Mouse (Mus musculus): Measurements from ENCODE around the gene Srd5a2. TPM values are rescaled to one million over a fixed set of nuclear protein-coding genes. Genes with fewer than 3 reads are reported as not detected.
"Not testable (repeated sequence)": the region's sequence is repeated elsewhere in the genome, so short reads cannot be mapped to it uniquely, and the experiment has no call there.

The Srd5a2 gene
- not detected in 2 replicates for polyA plus RNA-seq (2016; fragmentation: Nextera tagmentation; extraction: Ambion mirVana)

DNA sequence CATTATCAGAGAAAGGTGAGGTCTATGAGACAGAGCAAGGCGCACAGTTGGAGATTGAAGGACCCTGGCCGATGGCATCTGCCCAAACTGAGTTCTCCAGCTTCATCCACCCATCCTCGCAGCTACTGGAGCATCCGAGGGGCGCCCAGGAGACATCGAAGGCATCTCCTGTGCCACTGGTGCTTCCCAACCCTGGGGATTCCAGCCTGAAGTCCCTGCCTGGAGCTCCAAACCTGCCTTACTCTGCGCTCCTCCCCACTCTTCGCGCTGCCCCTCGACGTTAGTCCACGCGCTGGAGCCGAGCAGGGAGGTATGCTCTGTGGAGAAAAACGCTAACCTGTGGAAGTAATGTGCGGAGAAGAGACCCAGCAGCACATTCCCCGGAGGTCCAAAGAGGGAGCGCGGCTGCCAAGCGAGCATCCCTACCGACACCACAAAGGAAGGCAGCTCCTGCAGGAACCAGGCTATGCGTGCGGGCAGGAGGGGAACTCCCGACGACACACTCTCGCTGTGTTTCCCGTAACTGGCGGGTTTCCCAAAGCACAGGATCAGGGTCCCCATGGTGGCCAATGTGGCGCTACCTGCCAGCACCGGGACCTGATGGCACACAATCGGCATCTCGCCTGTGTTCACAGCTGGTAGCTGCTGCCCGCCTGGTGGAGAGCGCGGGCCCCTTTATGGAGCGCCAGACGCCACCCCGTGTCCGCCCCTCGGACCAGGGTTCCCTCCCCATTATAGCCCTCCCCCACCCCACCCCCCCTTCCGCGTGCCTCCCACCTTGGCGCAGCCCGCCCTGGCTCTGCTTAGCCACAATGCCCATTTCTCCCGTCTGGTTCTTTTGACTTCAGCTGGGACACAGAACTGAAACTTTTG, at the start of gene Srd5a2:
Srd5a2 (minus strand) TSS at position 707 of the 873 bp plus-strand sequence.
- WGBS: under 1% methylated on average over 45 of the region's 45 CpGs
- Histone ChIP-seq H3K36me3 (no peaks in the 10 kb centered on the region), H3K27ac (replicated peaks) (no peak within 1 kb of the TSS), H3K4me3 (peak within 1 kb of the TSS; percentile 46), H3K4me1 (peaks cover 20% of the 10 kb centered on the region), H3K27me3 (ENCODE audit: low read depth, poor library complexity, severe bottlenecking) (peaks cover 61% of the 10 kb centered on the region), H3K9me3 (replicated peaks) (no peaks in the 10 kb centered on the region)
- DNase-seq (ENCODE audit: low spot score): peak; percentile 44

DNA sequence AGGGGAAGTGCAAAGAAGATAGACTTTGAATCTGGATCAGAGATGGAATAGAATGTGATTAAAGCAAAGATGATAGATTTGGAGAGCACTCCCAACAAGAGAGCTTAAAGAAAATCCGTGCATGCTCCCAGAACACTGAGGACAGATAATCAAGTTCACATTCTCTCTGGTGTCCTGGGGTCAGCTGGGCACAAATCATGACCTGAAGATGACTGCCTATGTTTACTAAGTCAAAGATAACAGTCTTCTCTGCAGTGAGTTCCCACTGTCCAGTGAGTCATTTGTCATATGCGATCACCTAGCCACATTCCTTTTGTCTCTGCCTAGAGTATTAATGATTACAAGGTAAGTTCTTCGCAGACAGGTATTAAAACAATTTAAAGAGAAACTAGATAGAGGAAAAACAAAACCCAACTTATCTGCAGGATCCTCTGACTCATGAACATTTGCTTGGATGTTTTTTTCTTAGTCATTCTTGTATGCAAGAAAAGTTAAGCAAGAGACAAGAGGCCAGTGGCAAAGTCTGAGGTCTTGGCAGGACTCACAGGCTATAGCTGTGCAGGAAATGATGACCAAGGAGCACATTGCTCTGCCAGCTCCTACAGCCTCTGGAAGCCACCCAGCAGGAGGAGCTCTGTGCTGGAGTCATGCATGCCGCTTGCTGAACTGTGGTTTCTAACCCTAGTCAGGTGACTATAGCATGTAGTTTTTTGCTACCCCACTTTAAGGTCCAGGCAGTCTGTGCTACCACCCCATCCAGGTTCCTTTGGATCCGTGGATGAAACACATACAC, 41.4 kb upstream of the Srd5a2 start:
- no peak overlapping the region for H3K4me3 ChIP-seq
- H3K9me3 ChIP-seq (replicated peaks): peaks cover 13% of the 10 kb centered on the region; the same call in 1 of the 2 replicates
- 85% methylated on average over 5 of the region's 5 CpGs for WGBS

DNA sequence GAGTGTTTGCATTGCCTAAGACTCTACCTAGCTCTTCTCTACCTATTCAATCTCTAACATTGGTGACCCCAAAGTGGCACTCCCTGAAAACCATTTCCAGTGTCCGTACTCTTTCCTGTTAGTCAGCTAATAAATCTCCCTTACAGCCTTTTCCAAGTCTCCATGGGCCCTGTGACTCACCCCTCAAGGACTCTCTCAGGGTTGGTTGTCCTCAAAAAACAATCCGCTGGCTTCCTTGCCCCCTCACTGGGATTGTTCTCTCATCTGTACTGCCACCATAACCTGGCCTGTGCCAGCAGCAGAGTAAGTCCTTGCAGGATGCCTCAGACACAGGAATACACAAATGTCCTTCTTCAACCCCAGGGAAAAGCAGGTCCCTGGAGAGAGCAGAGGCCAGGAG, 40.3 kb upstream of the Srd5a2 start:
- no peaks in the 10 kb centered on the region for H3K36me3 ChIP-seq

More for the DNA sequence above, 41.4 kb upstream of the Srd5a2 start:
- Histone ChIP-seq H3K4me1 (no peaks in the 10 kb centered on the region), H3K36me3 (no peaks in the 10 kb centered on the region), H3K27me3 (ENCODE audit: low read depth, poor library complexity, severe bottlenecking) (no peaks in the 10 kb centered on the region), H3K27ac (replicated peaks) (no peak overlapping the region)
- no peak for DNase-seq (ENCODE audit: low spot score)

DNA sequence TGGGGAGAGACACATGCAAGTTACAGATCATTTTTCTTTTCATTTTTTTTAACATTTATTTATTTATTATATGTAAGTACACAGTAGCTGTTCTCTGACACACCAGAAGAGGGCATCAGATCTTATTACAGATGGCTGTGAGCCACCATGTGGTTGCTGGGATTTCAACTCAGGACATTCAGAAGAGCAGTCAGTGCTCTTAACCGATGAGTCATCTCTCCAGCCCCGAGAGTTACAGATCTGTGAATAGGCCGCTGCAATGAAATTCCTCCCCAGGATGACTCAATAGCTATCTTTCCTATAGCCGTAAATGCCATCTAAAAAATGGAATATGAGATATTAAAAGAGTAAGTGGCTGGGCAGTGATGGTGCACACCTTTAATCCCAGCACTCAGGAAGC, 35.7 kb upstream of the Srd5a2 start:
- no peaks in the 10 kb centered on the region for H3K27me3 ChIP-seq (ENCODE audit: low read depth, poor library complexity, severe bottlenecking)
- no peaks in the 10 kb centered on the region for H3K4me1 ChIP-seq
- no peak overlapping the region for H3K27ac ChIP-seq (replicated peaks)
- 95% methylated on average over 4 of the region's 4 CpGs for WGBS
- H3K9me3 ChIP-seq (replicated peaks): peaks cover 13% of the 10 kb centered on the region; the same call in 1 of the 2 replicates
- DNase-seq (ENCODE audit: low spot score): no peak
- H3K36me3 ChIP-seq: no peaks in the 10 kb centered on the region
- no peak overlapping the region for H3K4me3 ChIP-seq

More for the DNA sequence above, 40.3 kb upstream of the Srd5a2 start:
- no peak for DNase-seq (ENCODE audit: low spot score)
- Histone ChIP-seq H3K27ac (replicated peaks) (no peak overlapping the region), H3K9me3 (replicated peaks) (peaks cover 13% of the 10 kb centered on the region; the same call in 1 of the 2 replicates), H3K4me3 (no peak overlapping the region), H3K27me3 (ENCODE audit: low read depth, poor library complexity, severe bottlenecking) (no peaks in the 10 kb centered on the region), H3K4me1 (no peaks in the 10 kb centered on the region)
- 91% methylated on average over 2 of the region's 2 CpGs for WGBS

DNA sequence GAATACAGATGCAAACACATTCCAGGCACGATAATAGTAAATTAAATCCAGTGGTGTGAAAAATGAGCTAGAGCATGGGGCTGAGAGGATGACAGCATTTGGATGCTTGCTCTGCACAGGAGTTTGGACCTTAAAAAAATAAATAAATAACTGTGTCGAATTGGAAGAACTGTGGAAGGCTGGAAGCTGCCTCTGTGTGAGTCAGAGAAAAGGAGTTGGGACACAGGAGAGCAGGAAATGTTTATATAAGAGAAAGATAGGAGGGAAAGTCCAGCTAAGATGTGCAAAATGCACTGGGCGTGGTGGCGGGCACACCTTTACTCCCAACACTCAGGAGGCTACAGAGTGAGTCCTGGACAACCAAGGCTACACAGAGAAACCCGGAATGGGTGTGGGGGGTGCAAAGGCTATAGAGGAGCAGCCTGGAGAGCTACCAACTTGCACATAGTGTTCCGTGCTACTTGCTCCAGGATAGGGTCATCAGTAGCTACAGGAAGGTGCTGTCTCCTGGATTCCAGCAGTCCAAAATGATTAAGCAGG, 32.4 kb upstream of the Srd5a2 start:
- DNase-seq (ENCODE audit: low spot score): no peak
- WGBS: 83% methylated on average over 6 of the region's 6 CpGs
- H3K27me3 ChIP-seq (ENCODE audit: low read depth, poor library complexity, severe bottlenecking): no peaks in the 10 kb centered on the region
- no peaks in the 10 kb centered on the region for H3K36me3 ChIP-seq
- H3K9me3 ChIP-seq (replicated peaks): peaks cover 9% of the 10 kb centered on the region; the same call in 1 of the 2 replicates
- no peak overlapping the region for H3K4me3 ChIP-seq
- H3K27ac ChIP-seq (replicated peaks): no peak overlapping the region
- H3K4me1 ChIP-seq: no peaks in the 10 kb centered on the region

DNA sequence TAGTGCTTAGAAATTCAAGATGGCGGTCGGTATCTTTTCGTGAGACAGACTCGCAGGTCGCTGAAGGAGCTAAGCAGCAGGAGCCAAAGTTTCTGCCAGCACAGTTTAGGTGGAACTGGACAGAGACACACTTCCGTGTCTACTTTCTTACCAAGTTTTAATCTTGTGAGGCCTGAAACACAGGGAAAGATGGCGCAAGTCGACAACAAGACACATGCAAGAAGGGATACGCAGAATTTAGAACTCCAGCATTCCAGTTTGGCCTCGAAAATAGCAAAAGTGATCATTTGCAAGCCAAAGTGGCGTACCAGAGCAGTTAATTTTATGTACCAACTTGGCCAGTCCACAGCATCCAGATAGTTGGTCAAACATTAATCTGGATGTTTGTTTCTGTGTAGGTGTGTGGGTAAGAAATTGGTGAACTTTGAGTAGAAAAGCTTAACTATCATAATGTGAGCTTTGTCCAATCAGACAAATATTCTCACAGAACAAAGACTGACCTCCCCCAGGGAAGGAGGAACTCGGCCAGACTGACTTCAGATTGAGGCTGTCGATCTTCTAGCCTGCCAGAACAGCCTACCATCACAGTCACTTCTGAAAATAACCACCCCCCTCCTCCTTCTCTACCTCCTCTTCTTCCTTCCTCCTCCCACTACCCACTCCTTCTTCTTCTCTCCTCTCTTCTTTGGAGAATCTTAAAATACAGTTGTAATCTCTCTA, 31.2 kb upstream of the Srd5a2 start:
- H3K4me3 ChIP-seq: no peak overlapping the region
- WGBS: 89% methylated on average over 13 of the region's 13 CpGs

DNA sequence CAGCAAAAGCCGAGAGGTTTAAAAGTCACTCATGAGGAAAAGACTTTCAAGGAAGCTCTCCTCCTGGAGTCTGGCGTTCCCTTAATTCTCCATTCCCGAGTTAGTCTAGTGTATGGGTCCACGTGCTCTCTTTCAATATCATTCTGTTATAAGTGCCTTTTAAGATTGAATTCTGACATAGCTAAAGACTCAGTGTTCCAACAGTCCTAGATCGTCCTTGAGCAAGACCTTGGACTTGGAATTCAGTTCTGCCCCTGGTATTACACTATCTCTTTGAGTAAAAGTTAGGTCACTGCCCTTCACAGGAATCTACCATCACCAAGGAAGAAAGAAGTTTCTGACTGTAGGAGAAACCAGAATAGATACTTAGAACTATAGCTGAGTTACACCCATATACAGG, 25.4 kb upstream of the Srd5a2 start:
- H3K4me3 ChIP-seq; DNase-seq (ENCODE audit: low spot score); H3K36me3 ChIP-seq; H3K4me1 ChIP-seq; H3K27ac ChIP-seq (replicated peaks); H3K9me3 ChIP-seq (replicated peaks); H3K27me3 ChIP-seq (ENCODE audit: low read depth, poor library complexity, severe bottlenecking): not testable (repeated sequence)
- 92% methylated on average over 5 of the region's 5 CpGs for WGBS

More for the DNA sequence above, 31.2 kb upstream of the Srd5a2 start:
- Histone ChIP-seq H3K27ac (replicated peaks) (no peak overlapping the region), H3K9me3 (replicated peaks) (no peaks in the 10 kb centered on the region), H3K36me3 (no peaks in the 10 kb centered on the region), H3K27me3 (ENCODE audit: low read depth, poor library complexity, severe bottlenecking) (no peaks in the 10 kb centered on the region), H3K4me1 (no peaks in the 10 kb centered on the region)
- no peak for DNase-seq (ENCODE audit: low spot score)

DNA sequence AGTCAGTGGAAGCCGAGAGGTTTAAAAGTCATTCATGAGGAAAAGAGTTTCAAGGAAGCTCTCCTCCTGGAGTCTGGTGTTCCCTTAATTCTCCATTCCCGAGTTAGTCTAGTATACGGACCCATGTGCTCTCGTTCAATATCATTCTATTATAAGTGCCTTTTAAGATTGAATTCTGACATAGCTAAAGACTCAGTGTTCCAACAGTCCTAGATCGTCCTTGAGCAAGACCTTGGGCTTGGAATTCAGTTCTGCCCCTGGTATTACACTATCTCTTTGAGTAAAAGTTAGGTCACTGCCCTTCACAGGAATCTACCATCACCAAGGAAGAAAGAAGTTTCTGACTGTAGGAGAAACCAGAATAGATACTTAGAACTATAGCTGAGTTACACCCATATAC, 15.0 kb upstream of the Srd5a2 start:
- H3K4me3 ChIP-seq; H3K9me3 ChIP-seq (replicated peaks); H3K4me1 ChIP-seq; DNase-seq (ENCODE audit: low spot score); H3K27me3 ChIP-seq (ENCODE audit: low read depth, poor library complexity, severe bottlenecking); H3K36me3 ChIP-seq; H3K27ac ChIP-seq (replicated peaks): not testable (repeated sequence)
- WGBS: 86% methylated on average over 5 of the region's 5 CpGs

DNA sequence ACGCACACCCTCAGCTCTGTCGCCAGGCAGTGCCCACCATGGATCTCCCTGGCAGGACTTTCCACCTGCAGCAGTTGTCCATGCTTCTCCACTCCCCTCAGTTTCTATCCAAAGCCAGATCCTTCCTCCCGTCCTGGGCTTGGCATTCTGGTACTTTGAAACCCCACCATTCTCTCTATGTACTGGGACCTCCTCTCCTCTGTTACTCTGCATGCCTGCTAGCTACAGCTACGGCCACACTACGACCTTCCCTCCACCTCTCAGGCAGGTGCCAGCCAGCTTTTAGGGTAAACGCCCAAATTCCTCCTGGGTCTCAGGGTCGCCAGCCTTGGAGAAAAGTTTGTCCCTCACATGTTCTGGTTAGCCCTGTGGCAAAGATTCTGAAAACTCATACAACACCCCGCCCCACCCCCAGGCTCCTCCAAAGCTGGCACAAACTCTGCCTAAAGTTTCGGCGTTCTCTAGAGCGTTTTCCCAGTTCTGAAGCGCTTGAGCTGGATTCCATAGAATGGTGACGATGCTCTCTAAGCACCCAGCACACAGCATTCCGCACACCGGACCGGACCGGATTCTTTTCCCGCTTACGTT, 607 bp upstream of the Srd5a2 start:
- H3K36me3 ChIP-seq: no peaks in the 10 kb centered on the region
- peak overlapping the region; percentile 46 for H3K4me3 ChIP-seq
- DNase-seq (ENCODE audit: low spot score): peak; percentile 15
- WGBS: 4% methylated on average over 19 of the region's 19 CpGs
- H3K27ac ChIP-seq (replicated peaks): no peak overlapping the region
- no peaks in the 10 kb centered on the region for H3K9me3 ChIP-seq (replicated peaks)
- H3K4me1 ChIP-seq: peaks cover 20% of the 10 kb centered on the region
- H3K27me3 ChIP-seq (ENCODE audit: low read depth, poor library complexity, severe bottlenecking): peaks cover 61% of the 10 kb centered on the region

DNA sequence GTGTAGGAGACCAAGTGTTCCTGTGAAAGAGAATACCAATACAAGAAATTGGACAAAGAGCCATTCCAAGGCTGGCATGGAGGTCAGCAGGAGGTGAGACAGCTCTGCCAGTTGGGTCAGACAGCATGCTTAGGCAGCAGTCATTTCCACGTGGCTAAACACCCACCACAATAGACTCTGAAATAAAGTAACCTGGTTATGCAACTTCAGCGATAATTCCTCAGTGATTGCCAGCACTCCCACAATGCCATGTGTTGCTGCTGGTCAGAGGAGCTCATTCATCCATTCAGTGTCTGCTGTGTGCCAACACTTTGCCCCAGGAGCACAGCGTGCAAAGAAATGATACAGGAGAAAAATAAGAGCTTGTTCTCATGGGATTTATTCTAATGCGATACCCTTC, 4.0 kb downstream of the Srd5a2 start:
- DNase-seq (ENCODE audit: low spot score): no peak
- 84% methylated on average over 4 of the region's 4 CpGs for WGBS
- H3K36me3 ChIP-seq: no peaks in the 10 kb centered on the region
- no peak overlapping the region for H3K4me3 ChIP-seq
- H3K27ac ChIP-seq (replicated peaks): no peak overlapping the region
- peaks cover 42% of the 10 kb centered on the region for H3K27me3 ChIP-seq (ENCODE audit: low read depth, poor library complexity, severe bottlenecking)
- peaks cover 19% of the 10 kb centered on the region for H3K4me1 ChIP-seq
- no peaks in the 10 kb centered on the region for H3K9me3 ChIP-seq (replicated peaks)

DNA sequence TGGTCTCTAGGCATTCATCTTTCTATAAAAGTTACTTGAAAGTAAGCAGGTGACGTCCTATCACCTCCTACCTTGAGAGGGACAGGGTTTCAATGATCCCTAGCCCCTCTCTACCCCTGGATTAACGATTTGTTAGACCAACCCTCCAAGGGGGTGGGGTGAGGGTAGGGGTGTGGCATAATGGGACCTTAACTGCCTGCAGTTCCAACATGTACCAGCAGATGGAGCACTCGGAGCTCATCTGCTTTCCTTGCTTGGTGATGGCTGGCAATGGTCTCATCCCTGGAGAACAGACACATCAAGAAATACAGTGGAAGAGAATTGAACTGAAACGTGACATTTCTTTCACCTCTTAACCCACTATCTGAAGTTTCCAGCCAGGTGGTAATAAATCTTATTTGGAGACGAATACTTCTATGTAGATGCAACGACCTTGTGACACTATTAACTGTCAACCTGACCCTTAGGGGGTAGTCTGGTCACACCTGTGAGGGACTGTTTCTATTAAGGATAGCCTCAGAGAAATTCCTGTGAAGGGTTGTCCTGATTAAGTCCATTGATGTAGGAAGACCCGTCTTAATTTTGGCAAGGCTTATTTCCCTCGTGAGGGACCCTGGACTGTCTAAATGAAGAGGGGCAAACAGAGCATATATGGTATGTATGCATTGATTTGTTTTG, 27.1 kb downstream of the Srd5a2 start:
- Histone ChIP-seq H3K4me3 (no peak overlapping the region), H3K9me3 (replicated peaks) (no peaks in the 10 kb centered on the region), H3K4me1 (no peaks in the 10 kb centered on the region), H3K27ac (replicated peaks) (no peak overlapping the region), H3K27me3 (ENCODE audit: low read depth, poor library complexity, severe bottlenecking) (no peaks in the 10 kb centered on the region), H3K36me3 (no peaks in the 10 kb centered on the region)
- 44% methylated on average over 8 of the region's 8 CpGs for WGBS
- peak; percentile 83 for DNase-seq (ENCODE audit: low spot score)

All from midbrain, embryonic 10.5 days (tissue).